Mouse (Mus musculus) kidney, postnatal 4 days (tissue): ENCODE measurements at regions not wholly inside any gene's neighbourhood (a gene's known extent, or its start where the extent isn't known, plus 50 kb on each side); places are given as distances from the start of the nearest gene placed in this dataset.

Source experiments
- DNase-seq, 2 experiments: peaks; one replicate each; pipeline ENCODE4 v3.0.0; 2021; ENCODE audit warnings: mixed read lengths in 2 of 2

GRCm38 (mm10) chr1:71816306-71816705, 163.3 kb upstream of the Fn1 start:
- no peak for DNase-seq

- DNase-seq, result no peak
These were observed 161.1 kb upstream of the Fn1 start for GRCm38 (mm10) chr1:71814141-71814540.

GRCm38 (mm10) chr1:71812171-71812695, 159.2 kb upstream of the Fn1 start:
- DNase-seq, result no peak

DNA sequence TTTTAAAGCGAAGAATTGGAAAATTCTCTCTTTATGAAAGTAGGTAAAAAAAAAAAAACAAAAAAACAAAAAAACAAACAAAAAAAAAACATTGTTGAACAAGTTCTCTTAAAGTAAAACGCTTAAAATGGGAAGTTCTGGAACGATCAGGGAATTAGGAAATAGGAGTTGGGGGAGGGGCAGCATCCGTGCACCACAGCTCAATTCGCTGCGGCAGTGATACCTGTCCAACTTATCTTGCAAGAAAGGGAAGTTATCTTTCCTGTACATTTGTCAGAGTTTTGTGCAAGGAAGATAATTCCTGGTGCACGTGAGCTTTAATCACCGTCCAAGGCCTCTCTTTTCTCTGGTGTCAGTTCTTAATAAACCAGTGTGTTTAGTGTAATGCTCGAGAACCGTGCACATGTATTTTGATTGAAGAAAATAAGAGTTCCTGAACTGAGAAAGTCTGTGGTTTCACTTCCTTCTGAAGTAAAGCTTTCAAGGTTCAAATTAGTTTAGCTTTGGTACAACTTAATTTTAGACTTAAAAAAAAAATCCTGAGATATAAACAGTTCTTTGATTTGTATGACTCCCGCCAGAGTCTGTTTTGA, 158.3 kb upstream of the Fn1 start:
- no peak for DNase-seq

- no peak for DNase-seq
These were observed 155.0 kb upstream of the Fn1 start for GRCm38 (mm10) chr1:71808005-71808404.

DNA sequence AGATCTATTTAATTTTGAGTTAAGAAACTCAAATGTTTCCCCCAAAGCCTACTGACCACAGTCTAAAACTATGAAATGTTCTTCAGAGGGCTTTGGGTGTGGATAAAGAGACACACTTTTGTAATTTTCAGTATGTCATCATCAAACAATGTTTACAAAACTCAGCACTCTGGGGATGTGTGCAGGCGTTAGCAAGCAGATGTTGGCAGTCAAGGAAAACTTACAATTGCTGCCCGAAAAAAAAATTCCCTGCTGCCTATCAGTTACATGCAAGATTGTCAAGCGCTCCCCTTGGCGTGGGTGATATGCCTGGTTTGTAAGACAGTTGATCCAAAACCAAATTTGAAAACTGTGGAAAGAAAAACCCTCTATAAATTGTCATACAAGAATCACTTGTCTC, 154.6 kb upstream of the Fn1 start:
- DNase-seq, result no peak

DNA sequence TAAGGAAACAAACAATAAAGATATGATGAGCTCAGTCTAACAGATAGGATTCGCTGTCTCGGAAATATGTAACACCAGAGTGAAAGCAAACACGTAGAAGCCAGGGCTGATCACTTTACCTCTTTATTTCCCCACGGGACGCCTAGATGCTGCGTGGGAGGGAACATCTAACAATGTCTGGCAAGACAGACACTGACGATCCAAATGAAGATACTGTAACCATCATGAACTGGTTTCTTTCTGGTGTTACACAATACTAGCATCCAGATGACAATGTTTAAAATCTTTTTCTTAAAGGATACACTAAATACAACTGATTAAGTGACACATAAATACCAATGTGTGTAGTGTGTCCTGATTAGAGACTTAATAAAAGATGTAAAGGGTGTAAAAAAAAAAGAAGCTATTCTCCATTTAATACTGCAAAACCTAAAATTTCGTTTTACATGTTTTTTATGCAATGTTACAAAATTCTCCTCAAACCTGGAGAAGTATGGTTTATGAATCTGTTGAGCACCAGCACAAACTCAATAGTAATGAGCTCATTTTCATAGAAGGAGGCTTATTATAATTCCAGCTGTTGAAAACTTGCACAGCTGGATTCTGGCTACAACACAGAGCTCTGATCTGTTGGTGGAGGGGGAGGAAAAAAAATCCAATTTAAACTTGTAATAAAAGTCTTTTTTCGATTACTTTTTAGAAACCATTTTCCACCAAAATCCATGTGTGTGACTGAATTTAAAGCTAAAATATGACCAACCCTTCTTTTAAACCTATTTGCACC, 148.5 kb upstream of the Fn1 start:
- peak in 1 of 2 experiments; percentile 5 for DNase-seq

DNA sequence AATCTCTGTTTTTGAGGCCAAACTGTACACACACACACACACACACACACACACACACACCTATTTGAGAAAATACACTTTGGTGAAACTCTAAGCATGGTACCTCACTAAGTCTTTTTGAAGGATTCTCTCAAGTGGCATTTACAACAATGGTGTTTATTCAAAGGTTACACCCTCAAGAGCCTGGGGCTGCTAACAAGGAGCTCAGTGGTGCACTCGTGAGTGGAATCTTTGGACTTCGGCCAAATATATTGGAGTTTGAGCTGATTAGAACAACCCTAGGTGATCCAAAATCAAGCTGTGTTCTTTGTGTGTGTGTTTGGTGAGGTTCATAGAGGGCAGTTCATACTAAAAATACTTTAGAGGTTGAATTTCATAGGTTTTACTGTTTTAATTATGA, 147.6 kb upstream of the Fn1 start:
- DNase-seq, result no peak

- no peak for DNase-seq
These were observed 145.6 kb upstream of the Fn1 start for GRCm38 (mm10) chr1:71798636-71799035.

- DNase-seq, result no peak
These were observed 135.4 kb upstream of the Fn1 start for GRCm38 (mm10) chr1:71788408-71788807.

DNA sequence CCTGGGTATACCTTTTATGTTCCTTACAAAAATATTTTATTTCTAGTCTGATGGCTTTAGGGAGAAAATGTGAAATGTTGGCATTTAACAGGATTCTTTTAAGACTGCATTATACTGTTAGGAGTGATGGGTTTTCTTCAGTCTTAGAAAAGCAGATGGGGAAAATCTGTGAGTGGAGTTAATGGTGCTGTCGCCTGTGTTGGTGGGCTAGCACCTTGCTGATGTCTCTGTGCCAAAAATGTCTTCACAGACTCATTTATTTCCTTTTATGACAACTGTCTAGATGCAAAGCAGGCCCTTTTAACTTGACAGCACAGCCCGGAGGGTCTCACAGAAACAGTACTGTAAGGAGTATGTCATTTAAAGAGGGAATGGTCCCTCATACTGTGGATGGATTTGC, 131.9 kb upstream of the Fn1 start:
- no peak for DNase-seq

DNA sequence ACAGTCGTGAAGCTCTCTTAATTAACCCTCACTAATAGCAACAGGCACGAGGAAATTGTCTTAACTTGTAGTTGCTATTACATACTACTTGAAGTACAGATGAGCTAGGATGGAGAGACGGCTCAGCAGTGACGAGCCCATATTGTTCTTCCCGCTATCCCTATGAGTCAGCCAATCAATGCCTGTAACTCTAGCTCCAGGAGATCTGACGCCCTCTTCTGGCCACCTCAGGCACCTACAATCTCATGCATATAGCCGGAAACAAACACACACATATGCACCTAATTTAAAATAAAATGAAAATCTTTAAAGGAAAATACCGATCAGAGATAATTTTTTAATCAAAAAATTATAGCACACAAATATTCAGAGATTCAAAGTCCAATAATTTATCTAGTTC, 125.3 kb upstream of the Fn1 start:
- no peak for DNase-seq

GRCm38 (mm10) chr1:71775865-71776501, 123.0 kb upstream of the Fn1 start:
- DNase-seq, result no peak

DNA sequence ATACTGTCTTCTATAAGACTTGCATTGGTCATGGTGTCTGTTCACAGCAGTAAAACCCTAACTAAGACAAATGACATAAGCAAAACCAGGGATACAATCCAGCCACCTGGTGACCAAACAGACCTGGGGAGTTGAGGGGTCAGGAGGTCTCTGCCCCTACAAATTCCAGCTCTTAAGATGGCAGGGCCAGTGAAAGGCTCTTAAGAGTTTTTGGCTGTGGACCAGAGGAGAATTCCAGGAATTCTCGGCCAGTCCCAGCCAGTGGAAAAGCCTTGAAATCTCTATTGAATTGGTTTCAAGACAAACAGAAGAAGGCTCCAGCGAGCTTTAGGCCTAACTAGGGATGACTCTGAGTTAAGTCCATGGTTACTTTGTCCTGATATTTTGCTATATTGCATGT, 119.5 kb upstream of the Fn1 start:
- DNase-seq, result no peak

- DNase-seq, result no peak
These were observed 118.8 kb upstream of the Fn1 start for GRCm38 (mm10) chr1:71771798-71772197.

GRCm38 (mm10) chr1:71769595-71769994, 116.6 kb upstream of the Fn1 start:
- no peak for DNase-seq

DNA sequence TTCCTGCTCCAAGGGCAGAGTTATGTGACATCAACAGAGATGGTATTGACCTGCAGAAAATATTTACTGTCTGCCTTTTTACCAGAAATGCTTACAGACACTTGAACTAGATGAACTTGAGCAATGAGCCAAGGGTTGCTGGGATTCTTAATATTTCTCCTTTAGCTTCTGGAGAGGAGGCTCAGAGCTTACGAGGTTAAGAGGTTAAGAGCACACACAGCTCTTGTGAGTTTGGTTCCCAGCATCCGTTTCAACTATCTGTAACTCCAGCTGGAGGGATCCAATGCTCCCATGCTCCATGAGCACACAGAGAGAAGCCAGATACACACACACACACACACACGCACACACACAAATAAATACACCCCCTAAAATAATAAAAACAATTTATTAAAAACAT, 114.7 kb upstream of the Fn1 start:
- DNase-seq, result no peak

DNA sequence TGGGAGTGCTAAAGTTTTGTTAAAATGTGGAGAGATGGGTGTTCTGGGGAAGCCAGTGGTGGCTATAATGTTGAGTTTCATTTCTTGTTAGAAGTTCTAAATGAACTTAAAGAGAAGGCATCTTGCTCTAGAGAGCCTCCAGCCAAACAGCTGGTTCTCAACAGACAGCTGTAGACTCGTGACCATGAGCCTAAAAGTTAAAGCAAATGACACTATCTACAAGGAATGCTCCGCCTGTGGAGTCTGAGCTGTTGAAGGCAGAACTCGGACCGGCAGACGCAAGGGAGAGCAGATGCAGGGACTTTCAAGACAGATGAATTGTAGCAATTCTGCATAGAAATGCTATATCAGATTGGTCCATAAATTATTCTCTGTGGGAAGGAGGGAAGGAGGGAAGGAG, 114.1 kb upstream of the Fn1 start:
- peak; percentile 27 to 57 for DNase-seq

DNA sequence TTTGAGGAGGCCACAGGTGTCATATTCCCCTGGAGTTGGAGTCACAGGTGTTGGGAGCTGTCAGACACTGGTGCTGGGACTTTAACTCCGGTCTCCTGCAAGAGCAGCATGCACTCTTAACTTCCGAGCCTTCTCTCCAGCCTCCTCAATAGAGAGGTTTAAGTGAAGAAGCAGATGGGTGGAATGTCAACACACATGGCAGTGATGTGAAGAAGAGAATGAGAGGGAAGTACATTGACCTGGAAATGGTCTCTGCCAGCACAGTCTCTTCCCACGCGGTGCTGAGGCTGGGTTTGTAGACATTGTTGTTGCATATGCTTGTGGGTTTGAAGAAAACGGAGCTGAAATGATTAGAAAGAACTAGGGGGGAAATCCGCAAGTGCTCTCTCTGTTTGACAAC, 112.0 kb upstream of the Fn1 start:
- DNase-seq, result no peak

GRCm38 (mm10) chr1:71763530-71763929, 110.5 kb upstream of the Fn1 start:
- peak in 1 of 2 experiments; percentile 8 for DNase-seq

GRCm38 (mm10) chr1:71760342-71760741, 107.3 kb upstream of the Fn1 start:
- no peak for DNase-seq

DNA sequence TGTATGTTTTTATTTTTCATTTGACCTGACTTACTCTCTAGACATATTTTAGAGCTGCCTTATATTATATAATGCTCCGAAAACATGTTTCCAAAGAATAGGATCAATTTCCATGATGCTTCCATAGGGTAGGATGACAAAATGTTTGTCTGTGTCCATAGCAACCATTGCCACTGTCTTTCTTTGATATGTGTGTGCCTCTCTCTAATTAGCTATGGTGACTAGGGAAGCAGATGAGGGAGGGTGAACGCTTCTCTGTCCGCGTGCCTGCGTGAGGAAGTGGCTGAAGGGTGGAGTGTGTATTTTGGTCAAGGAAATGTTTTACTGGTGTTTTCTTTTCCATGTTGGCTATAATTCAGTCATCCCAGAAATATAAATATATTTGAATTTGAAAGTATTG, 104.2 kb upstream of the Fn1 start:
- DNase-seq, result peak in 1 of 2 experiments; percentile 10

DNA sequence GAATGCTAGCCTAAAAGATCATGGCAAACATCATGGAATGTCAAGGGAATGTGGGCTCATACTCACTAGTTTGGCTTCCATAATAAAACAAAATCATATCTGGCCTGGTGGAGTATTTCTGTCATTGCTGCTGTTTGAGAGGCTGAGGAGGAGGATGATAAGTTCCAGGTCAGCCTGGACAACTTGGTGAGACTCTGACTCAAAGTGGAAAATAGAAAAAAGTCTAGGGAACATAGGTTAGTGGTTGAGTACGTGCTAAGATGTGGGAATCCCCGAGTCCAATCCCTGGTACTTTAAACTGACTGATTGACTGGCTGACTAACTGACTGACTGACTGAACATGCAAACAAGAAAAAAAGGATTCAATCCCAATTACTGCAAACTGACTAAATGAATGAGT, 103.2 kb upstream of the Fn1 start:
- DNase-seq, result no peak

DNA sequence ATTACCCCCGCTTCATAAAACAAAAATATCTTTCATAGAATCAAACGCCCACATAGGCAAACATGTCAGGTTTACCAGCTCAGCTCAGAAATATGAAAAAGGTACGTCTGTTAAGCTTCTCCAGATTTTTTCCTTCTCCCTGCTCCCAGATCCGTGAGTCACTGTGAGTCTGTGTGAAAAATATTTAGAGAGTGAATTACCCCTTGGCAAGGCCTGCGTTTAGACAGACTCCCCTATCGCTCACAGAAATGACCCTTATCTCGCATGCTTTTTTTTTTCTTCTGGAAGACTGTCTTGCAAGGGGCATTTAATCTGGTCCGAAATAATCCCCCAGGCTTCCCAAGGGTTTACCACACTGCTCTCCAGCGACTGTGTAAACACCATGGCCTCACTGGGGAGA, 102.4 kb upstream of the Fn1 start:
- DNase-seq, result no peak
